Comparison of ENCODE assay signal across 8 mouse cellular contexts in genomic region chr16:29813411-29814038, GRCm38 (mm10).
DNase-seq lines count a peak whose midpoint lies in the region; ATAC-seq and TF ChIP-seq lines count a peak whose summit lies in the region.

No protein-coding gene starts in this region.

- peak overlapping the region; percentile 86 for H3K4me2 ChIP-seq in kidney, postnatal 0 days (ENCODE audit: low read length)
- peak overlapping the region; percentile 95 for H3K4me2 ChIP-seq in liver, postnatal 0 days (ENCODE audit: low read depth, low read length)

- no peaks in the 10 kb centered on the region for H3K9me3 ChIP-seq in kidney, postnatal 0 days (replicated peaks; ENCODE audit: low read length)
- H3K9me3 ChIP-seq in liver, postnatal 0 days (ENCODE audit: low read length) = no peaks in the 10 kb centered on the region

- H3K4me1 ChIP-seq in lung, adult 2 months (ENCODE audit: control insufficient read depth, insufficient read depth, low read length) = peaks cover 9% of the 10 kb centered on the region
- 0 out of 2 replicates have a peak, but pooled peaks cover 12% of the 10 kb centered on the region for H3K4me1 ChIP-seq in kidney, postnatal 0 days (replicated peaks; ENCODE audit: insufficient read depth, low read length)
- H3K4me1 ChIP-seq in liver, postnatal 0 days (ENCODE audit: insufficient read depth) = 0 out of 2 replicates have a peak, but pooled peaks cover 7% of the 10 kb centered on the region

- no peaks in the 10 kb centered on the region for H3K36me3 ChIP-seq in kidney, postnatal 0 days (ENCODE audit: insufficient read depth, low read length)
- no peaks in the 10 kb centered on the region for H3K36me3 ChIP-seq in liver, postnatal 0 days (replicated peaks; ENCODE audit: insufficient read depth, low read length)

- TF ChIP-seq POLR2A in lung, adult 2 months (IDR thresholded peaks at IDR 0.05; ENCODE audit: borderline replicate concordance, extremely low read depth, low read depth, low read length) = 0 out of 2 replicates have a peak, but pooled peaks have one; percentile 9

- TF ChIP-seq CTCF in lung, adult 2 months (IDR thresholded peaks at IDR 0.05; ENCODE audit: insufficient read depth, low read length) = no peak
- no peak for TF ChIP-seq CTCF in kidney, postnatal 0 days (IDR thresholded peaks at IDR 0.05; ENCODE audit: low read depth)
- no peak for TF ChIP-seq CTCF in liver, postnatal 0 days (IDR thresholded peaks at IDR 0.05; ENCODE audit: low read depth)

- H3K4me3 ChIP-seq in lung, adult 2 months (replicated peaks; ENCODE audit: extremely low read depth, low read depth, low read length) = peak overlapping the region; percentile 60
- peak overlapping the region; percentile 40 for H3K4me3 ChIP-seq in kidney, postnatal 0 days (replicated peaks; ENCODE audit: low read depth, low read length)
- H3K4me3 ChIP-seq in liver, postnatal 0 days (ENCODE audit: low read depth, low read length) = peak overlapping the region; percentile 56

- no peak for DNase-seq in lung, adult 2 months
- no peak for DNase-seq in lung, postnatal 25 days (ENCODE audit: low spot score)
- DNase-seq in cerebellum, adult 9-10 months = peak; percentile 53
- DNase-seq in frontal cortex, postnatal 14 days (ENCODE audit: low spot score in 2 of 2) = peak; percentile 41 to 56
- DNase-seq in kidney, postnatal 0 days (ENCODE audit: low spot score) = peak; percentile 55
- no peak for DNase-seq in liver, postnatal 0 days
- peak; percentile 61 to 64 for DNase-seq in right cerebral cortex, adult 2 months (ENCODE audit: low spot score in 2 of 2)

- H3K27ac ChIP-seq in kidney, postnatal 0 days = peak overlapping the region; percentile 58
- 0 out of 2 replicates have a peak overlapping the region, but pooled peaks have one; percentile 34 for H3K27ac ChIP-seq in liver, postnatal 0 days (ENCODE audit: low read depth)

- WGBS in lung, adult 2 months = 3% methylated on average over 31 of the region's 31 CpGs
- WGBS in kidney, postnatal 0 days = 4% methylated on average over 31 of the region's 31 CpGs
- 6% methylated on average over 31 of the region's 31 CpGs for WGBS in liver, postnatal 0 days (ENCODE audit: insufficient replicate concordance)

- peak; percentile 61 for ATAC-seq in kidney, postnatal 0 days (replicated peaks; ENCODE audit: low FRiP score, low read depth)
- peak; percentile 48 for ATAC-seq in liver, postnatal 0 days
- no peak for ATAC-seq in inflammation-experienced regulatory T-cells, adult 6 months

- H3K9ac ChIP-seq in kidney, postnatal 0 days (ENCODE audit: low read depth, low read length) = peak overlapping the region; percentile 62
- H3K9ac ChIP-seq in liver, postnatal 0 days (replicated peaks) = peak overlapping the region; percentile 58

- TF ChIP-seq EP300 in liver, postnatal 0 days (IDR thresholded peaks at IDR 0.05; ENCODE audit: low read depth) = no peak

- H3K27me3 ChIP-seq in kidney, postnatal 0 days (ENCODE audit: insufficient read depth, low read length) = no peaks in the 10 kb centered on the region
- peaks cover 15% of the 10 kb centered on the region; the same call in 1 of the 2 replicates for H3K27me3 ChIP-seq in liver, postnatal 0 days (ENCODE audit: insufficient read depth, low read length)

Comparison
In these comparisons a context has a peak if more than half of its experiments do, and no peak if none do; other contexts are left out.
1. DNase-seq: peak in cerebellum, adult 9-10 months (single experiment), frontal cortex, postnatal 14 days (2 of 2), kidney, postnatal 0 days (single experiment) and right cerebral cortex, adult 2 months (2 of 2); none in lung, adult 2 months (single experiment), lung, postnatal 25 days (single experiment) and liver, postnatal 0 days (single experiment).
2. Peak in every context shown above with its lines, with median percentiles within 50 percentile points of each other: H3K4me3 ChIP-seq.